In the genomic region with DNA sequence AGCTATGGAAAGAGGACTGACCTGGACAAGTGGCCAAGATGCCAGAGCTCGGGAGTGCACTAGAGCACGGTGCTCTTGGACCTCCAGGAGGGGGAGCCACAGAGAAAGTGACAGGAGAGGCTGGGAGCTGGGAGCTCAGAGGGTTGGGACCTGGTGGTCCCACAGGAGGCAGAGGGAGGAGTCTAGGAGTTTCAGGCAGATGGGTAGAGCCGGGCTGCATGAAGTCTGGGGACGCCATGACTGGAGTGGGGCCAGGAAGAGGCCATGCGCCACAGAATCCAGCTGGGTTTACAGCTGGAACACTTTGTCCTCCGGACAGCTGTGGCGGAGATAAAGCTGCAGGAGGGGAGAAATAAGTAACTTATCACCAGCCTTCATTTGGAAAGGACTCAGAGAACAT, we compare ENCODE assay signal across 9 mouse cellular contexts. TPM values are rescaled to one million over a fixed set of nuclear protein-coding genes. Genes with fewer than 3 reads are reported as not detected.
A peak's percentile ranks its signal among the peaks of the same experiment; 100 is the strongest.
DNase-seq lines count a peak whose midpoint lies in the region; ATAC-seq and TF ChIP-seq lines count a peak whose summit lies in the region.
"Had no signal": no experiment of that assay in that cellular context is flagged by ENCODE, and none has a peak within 500 bp of the region (broad histone marks: within the 10 kb centered on the region; RNA-seq: fewer than 3 reads in every experiment).

No protein-coding gene starts in this region.

- intact Hi-C loops in left cerebral cortex, adult 2 months (cut with DNase I): no loop called here

- DNase-seq in left cerebral cortex, adult 2 months (ENCODE audit: extremely low spot score in 1 of 2, low spot score in 2 of 2): no peak
- DNase-seq in left cerebral cortex, adult 9 months (ENCODE audit: low spot score in 2 of 2): no peak
- peak; percentile 83 for DNase-seq in ZHBTc4 (ENCODE audit: low read depth, low spot score)
- peak; percentile 32 for DNase-seq in lung, postnatal 36 days
- no peak for DNase-seq in frontal cortex, adult 2 months (ENCODE audit: extremely low spot score in 1 of 2, low spot score in 1 of 2)
- no peak for DNase-seq in right cerebral cortex, adult 18-20 months

- peaks cover 12% of the 10 kb centered on the region for H3K4me1 ChIP-seq in intestine, embryonic 15.5 days (replicated peaks)

- peaks cover 9% of the 10 kb centered on the region; the same call in 1 of the 2 replicates for H3K27me3 ChIP-seq in intestine, embryonic 15.5 days (replicated peaks)

- no peak overlapping the region for H3K9ac ChIP-seq in intestine, embryonic 15.5 days

- no peaks in the 10 kb centered on the region for H3K36me3 ChIP-seq in intestine, embryonic 15.5 days

- WGBS in intestine, embryonic 15.5 days: 22% methylated on average over 7 of the region's 7 CpGs

- H3K27ac ChIP-seq in left cerebral cortex, adult 2 months: no peak overlapping the region
- H3K27ac ChIP-seq in intestine, embryonic 15.5 days: no peak overlapping the region

- H3K9me3 ChIP-seq in intestine, embryonic 15.5 days: no peaks in the 10 kb centered on the region

- TF ChIP-seq CTCF in left cerebral cortex, adult 2 months (IDR thresholded peaks at IDR 0.05): peak; percentile 20; the same call in 1 of the 2 replicates

- H3K4me3 ChIP-seq in left cerebral cortex, adult 2 months: no peak overlapping the region
- H3K4me3 ChIP-seq in intestine, embryonic 15.5 days (replicated peaks): no peak overlapping the region

- peak; percentile 58; the same call in 1 of the 2 replicates for ATAC-seq in intestine, embryonic 15.5 days
- no peak for ATAC-seq in inflammation-experienced regulatory T-cells, adult 6 months

- no peak overlapping the region for H3K4me2 ChIP-seq in intestine, embryonic 15.5 days (replicated peaks)

RNA-seq across cellular contexts. Expression of gene Wnt8b, which starts 25.9 kb away (rescaled TPM):
- not detected for total RNA-seq in left cerebral cortex, adult 2 months (2021)
- not detected in 2 replicates for polyA plus RNA-seq in intestine, embryonic 15.5 days (2015; fragmentation: Nextera tagmentation; extraction: Ambion mirVana)
- not detected for polyA plus RNA-seq in inflammation-experienced regulatory T-cells, adult 6 months (2017; shearing (Covaris generic))
- polyA plus RNA-seq in frontal cortex, adult 2 months (2012; rRNA removed): 0.04 TPM in 1 of 2 replicates, not detected in the other
- total RNA-seq: gastrocnemius, postnatal 4 days had no signal

RNA-seq across cellular contexts. Expression of gene Sec31b, which starts 26.5 kb away (rescaled TPM):
- total RNA-seq in left cerebral cortex, adult 2 months (2021): under 1 TPM; 0.11 to 0.16 TPM
- 0.40 and 0.49 TPM in 2 replicates for polyA plus RNA-seq in intestine, embryonic 15.5 days (2015; fragmentation: Nextera tagmentation; extraction: Ambion mirVana)
- polyA plus RNA-seq in inflammation-experienced regulatory T-cells, adult 6 months (2017; shearing (Covaris generic)): 1 to 10 TPM in 2 of 3 experiments, under 1 TPM in 1; 0.65 to 5.5 (median 1.9) TPM
- polyA plus RNA-seq in frontal cortex, adult 2 months (2012; rRNA removed): 0.40 and 0.56 TPM in 2 replicates

RNA-seq across cellular contexts. Expression of gene Gm20538, which starts 33.5 kb away (rescaled TPM):
- not detected for total RNA-seq in left cerebral cortex, adult 2 months (2021)
- polyA plus RNA-seq in intestine, embryonic 15.5 days (2015; fragmentation: Nextera tagmentation; extraction: Ambion mirVana): not detected in 2 replicates
- not detected for polyA plus RNA-seq in inflammation-experienced regulatory T-cells, adult 6 months (2017; shearing (Covaris generic))
- not detected in 2 replicates for polyA plus RNA-seq in frontal cortex, adult 2 months (2012; rRNA removed)
- total RNA-seq: gastrocnemius, postnatal 4 days had no signal

RNA-seq across cellular contexts. Expression of gene Ndufb8, which starts 36.1 kb away (rescaled TPM):
- total RNA-seq in left cerebral cortex, adult 2 months (2021): 100 to 1,000 TPM; 336 to 363 TPM
- 562 and 659 TPM in 2 replicates for polyA plus RNA-seq in intestine, embryonic 15.5 days (2015; fragmentation: Nextera tagmentation; extraction: Ambion mirVana)
- polyA plus RNA-seq in inflammation-experienced regulatory T-cells, adult 6 months (2017; shearing (Covaris generic)): 100 to 1,000 TPM; 232 to 355 (median 274) TPM
- polyA plus RNA-seq in frontal cortex, adult 2 months (2012; rRNA removed): 501 and 602 TPM in 2 replicates

RNA-seq across cellular contexts. Expression of gene Hif1an, which starts 43.5 kb away (rescaled TPM):
- total RNA-seq in left cerebral cortex, adult 2 months (2021): 10 to 100 TPM; 33.6 to 35.3 TPM
- 25.4 and 26.3 TPM in 2 replicates for polyA plus RNA-seq in intestine, embryonic 15.5 days (2015; fragmentation: Nextera tagmentation; extraction: Ambion mirVana)
- polyA plus RNA-seq in inflammation-experienced regulatory T-cells, adult 6 months (2017; shearing (Covaris generic)): 10 to 100 TPM; 22.7 to 27.5 (median 26.2) TPM
- 25.3 and 26.5 TPM in 2 replicates for polyA plus RNA-seq in frontal cortex, adult 2 months (2012; rRNA removed)

Comparison
In these comparisons a context has a peak if more than half of its experiments do, and no peak if none do; other contexts are left out.
1. DNase-seq: peak in ZHBTc4 (single experiment) and lung, postnatal 36 days (single experiment); none in left cerebral cortex, adult 2 months (0 of 2), left cerebral cortex, adult 9 months (0 of 2), frontal cortex, adult 2 months (0 of 2) and right cerebral cortex, adult 18-20 months (single experiment).